Mouse (Mus musculus) C2C12 (cell line): Measurements from ENCODE around the gene Cebpb. TPM values are rescaled to one million over a fixed set of nuclear protein-coding genes. Genes with fewer than 3 reads are reported as not detected.

ENCODE experiments used
- H3K27me3 ChIP-seq: one replicate; pipeline ENCODE4 v1.6.1; 2011; ENCODE audit not compliant: control insufficient read depth, insufficient read depth, insufficient read length
- H3K36me3 ChIP-seq: one replicate; pipeline ENCODE4 v1.6.1; 2011; ENCODE audit not compliant: control insufficient read depth, insufficient read depth
- H3K4me3 ChIP-seq: one replicate; pipeline ENCODE4 v1.5.1; 2011; ENCODE audit warnings: mild to moderate bottlenecking, control low read depth; ENCODE audit not compliant: poor library complexity, insufficient read depth, severe bottlenecking
- H3K79me2 ChIP-seq: one replicate; pipeline ENCODE4 v1.6.1; 2011; ENCODE audit not compliant: control insufficient read depth, insufficient read depth
- H3K79me3 ChIP-seq: one replicate; pipeline ENCODE4 v1.6.1; 2011; ENCODE audit warnings: low read depth, control low read depth
- H3ac ChIP-seq: one replicate; pipeline ENCODE3; 2011; ENCODE audit warnings: low read depth; ENCODE audit not compliant: control insufficient read depth, insufficient read length
- CEBPB ChIP-seq: IDR thresholded peaks from one replicate; pipeline ENCODE4 v1.6.1; 2011; ENCODE audit warnings: low read depth, mild to moderate bottlenecking, control low read depth, moderate library complexity
- CTCF ChIP-seq: IDR thresholded peaks from one replicate; pipeline ENCODE4 v1.5.1; 2011; ENCODE audit not compliant: control insufficient read depth, insufficient read depth, insufficient read length
- FOSL1 ChIP-seq: IDR thresholded peaks from one replicate; pipeline ENCODE4 v1.8.0; 2011; ENCODE audit warnings: mild to moderate bottlenecking, low read length; ENCODE audit not compliant: poor library complexity, insufficient read depth, severe bottlenecking
- MAX ChIP-seq: IDR thresholded peaks from one replicate; pipeline ENCODE4 v1.6.1; 2011; ENCODE audit warnings: mild to moderate bottlenecking, control low read depth
- MYOD1 ChIP-seq: IDR thresholded peaks from one replicate; pipeline ENCODE4 v1.6.1; 2011; ENCODE audit warnings: low read depth; ENCODE audit not compliant: control insufficient read depth, insufficient read length
- MYOG ChIP-seq: IDR thresholded peaks from one replicate; pipeline ENCODE4 v1.6.1; 2011; ENCODE audit not compliant: control insufficient read depth, insufficient read length; ENCODE audit errors: extremely low read depth
- USF1 ChIP-seq: IDR thresholded peaks from one replicate; pipeline ENCODE4 v1.6.1; 2011; ENCODE audit warnings: low read depth, mild to moderate bottlenecking, control low read depth, moderate library complexity
- polyA plus RNA-seq: library from polyadenylated mRNA; unstranded; fragments of >200 nt; fragmentation: generic; extraction: Trizol; gene quantifications from one replicate; pipeline ENCODE4 v1.2.1, GENCODE M21; 2012; ENCODE audit warnings: missing spikeins

The Cebpb gene
- polyA plus RNA-seq, 1 experiment = 23.8 TPM

DNA sequence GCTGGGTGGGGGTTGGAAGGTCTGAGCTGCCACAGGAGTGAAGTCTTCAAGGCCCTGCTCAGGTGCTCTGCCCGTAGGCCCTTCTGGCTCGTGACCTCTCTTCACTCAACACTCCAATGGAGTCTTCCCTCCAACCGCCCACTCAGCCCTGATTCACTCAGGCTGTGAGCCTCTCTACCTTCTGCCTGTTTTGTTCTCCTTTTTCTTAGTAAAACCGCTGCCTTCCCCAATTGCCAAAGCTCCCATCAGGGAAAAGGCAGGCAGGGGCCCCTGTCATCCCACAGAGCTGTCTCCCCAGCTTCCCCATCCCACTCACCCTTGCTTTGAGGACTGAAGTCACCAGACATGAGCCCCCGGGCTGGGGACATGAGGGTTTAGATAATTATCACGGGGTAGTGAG, 26.3 kb downstream of the Cebpb start:
- no peaks in the 10 kb centered on the region for H3K79me2 ChIP-seq
- no peak overlapping the region for H3ac ChIP-seq
- no peak overlapping the region for H3K4me3 ChIP-seq
- no peak for TF ChIP-seq MAX
- no peak for TF ChIP-seq USF1
- no peak for TF ChIP-seq MYOG
- TF ChIP-seq CTCF = no peak
- H3K79me3 ChIP-seq = no peaks in the 10 kb centered on the region
- H3K27me3 ChIP-seq = no peaks in the 10 kb centered on the region
- no peaks in the 10 kb centered on the region for H3K36me3 ChIP-seq

DNA sequence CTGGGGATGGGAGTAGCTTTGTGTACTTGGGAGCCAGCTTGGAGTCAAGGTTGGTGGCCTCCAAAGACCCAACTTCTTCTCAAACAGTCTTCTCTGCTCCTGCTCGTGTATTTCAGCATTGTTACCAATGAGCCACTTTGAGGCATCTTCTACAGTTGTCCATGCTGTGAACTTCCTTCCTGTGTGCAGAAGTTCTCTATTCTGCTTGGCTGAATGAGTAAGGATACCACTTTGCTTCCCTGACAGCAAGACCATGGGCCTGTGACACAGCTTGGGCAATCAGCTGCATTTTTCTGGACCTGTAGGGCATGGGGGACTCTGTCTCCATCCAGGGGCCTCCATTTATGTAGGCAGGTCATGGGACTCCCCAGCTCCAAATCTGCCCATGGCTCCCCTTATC, 28.5 kb downstream of the Cebpb start:
- TF ChIP-seq MAX (no peak), USF1 (no peak), MYOG (no peak), MYOD1 (no peak), CTCF (no peak), FOSL1 (no peak), CEBPB (no peak)
- H3K4me3 ChIP-seq = no peak overlapping the region
- no peaks in the 10 kb centered on the region for H3K79me2 ChIP-seq

DNA sequence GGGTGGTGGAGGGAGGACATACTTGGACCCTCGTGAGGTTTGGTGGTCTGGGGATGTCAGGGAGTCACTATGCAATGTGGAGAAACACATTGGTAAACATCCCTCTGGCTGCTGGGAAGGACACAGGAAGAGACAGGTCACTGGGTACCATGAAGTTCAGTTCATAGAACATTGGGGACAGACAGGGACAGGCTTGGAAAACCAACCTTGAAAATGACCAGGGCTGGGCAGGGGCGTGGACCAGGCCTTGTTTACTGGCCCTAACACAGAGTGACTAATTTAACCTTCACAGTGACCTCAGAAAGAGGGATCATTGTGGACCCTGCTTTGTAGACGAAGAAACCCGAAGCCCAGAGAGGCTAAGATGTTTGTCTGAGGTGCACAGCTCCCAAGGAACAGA, 30.8 kb downstream of the Cebpb start:
- Histone ChIP-seq H3K27me3 (no peaks in the 10 kb centered on the region), H3K79me2 (no peaks in the 10 kb centered on the region), H3K36me3 (no peaks in the 10 kb centered on the region), H3ac (no peak overlapping the region), H3K79me3 (no peaks in the 10 kb centered on the region), H3K4me3 (no peak overlapping the region)
- TF ChIP-seq CTCF (no peak), MAX (no peak), FOSL1 (no peak)

More for the DNA sequence above, 28.5 kb downstream of the Cebpb start:
- Histone ChIP-seq H3ac (no peak overlapping the region), H3K36me3 (no peaks in the 10 kb centered on the region), H3K79me3 (no peaks in the 10 kb centered on the region), H3K27me3 (no peaks in the 10 kb centered on the region)

DNA sequence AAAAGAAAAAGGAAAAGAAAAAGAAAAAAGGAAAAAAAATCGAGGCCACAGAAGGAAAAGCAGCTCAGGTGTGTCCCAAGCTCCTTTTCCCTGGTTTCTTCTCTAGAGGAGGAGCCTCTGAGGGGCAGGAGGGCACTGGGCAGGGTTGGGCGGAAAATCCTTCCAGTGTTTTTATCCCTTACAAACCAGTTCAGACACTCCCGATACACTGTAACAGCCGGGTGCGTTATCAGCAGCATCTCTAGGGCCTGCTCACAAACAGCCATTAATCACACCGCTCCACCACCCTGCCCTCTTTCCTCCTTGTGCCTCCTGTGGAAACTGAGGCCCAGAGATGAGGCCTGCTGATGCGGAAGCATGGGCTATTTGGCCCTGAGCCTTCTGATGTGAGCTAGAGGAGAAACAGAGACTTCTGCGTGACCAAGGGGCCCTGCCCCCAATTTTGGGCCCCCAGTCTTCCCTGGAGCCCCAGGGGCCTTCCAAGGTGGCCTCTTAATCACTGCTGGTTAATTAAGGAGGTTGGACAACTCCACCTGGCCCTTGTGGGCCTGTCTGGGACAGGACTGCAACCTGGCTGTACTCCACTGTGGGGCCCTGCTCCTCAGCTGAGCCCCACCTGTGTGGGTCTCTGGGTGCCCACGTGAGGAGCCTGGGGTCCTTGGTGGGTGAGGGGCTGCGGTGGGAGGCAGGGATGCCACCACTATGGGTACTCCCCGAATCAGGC, 32.6 kb downstream of the Cebpb start:
- Histone ChIP-seq H3K4me3 (no peak overlapping the region), H3ac (no peak overlapping the region), H3K79me2 (no peaks in the 10 kb centered on the region), H3K36me3 (no peaks in the 10 kb centered on the region), H3K27me3 (no peaks in the 10 kb centered on the region), H3K79me3 (no peaks in the 10 kb centered on the region)
- TF ChIP-seq FOSL1 (no peak), MAX (no peak)

DNA sequence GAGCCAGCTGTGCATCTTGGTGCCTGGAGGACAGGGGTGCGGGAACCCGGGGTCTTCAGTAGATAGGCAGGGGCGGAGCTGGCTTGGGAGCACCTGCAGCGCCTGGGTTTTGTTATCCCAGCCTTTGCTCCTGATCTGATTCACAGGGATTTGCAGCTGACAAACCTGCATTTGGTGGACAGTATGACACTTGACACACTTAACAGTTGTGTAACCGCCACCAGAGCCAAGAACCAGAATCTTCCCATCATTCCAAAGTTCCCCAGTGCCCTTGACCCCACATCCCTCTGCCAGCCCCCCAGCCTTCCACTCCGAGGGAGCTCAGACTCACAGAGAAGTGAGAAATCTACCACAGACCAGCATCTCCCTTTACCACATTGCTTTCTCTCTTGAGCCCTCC, 33.8 kb downstream of the Cebpb start:
- Histone ChIP-seq H3K79me2 (no peaks in the 10 kb centered on the region), H3K4me3 (no peak overlapping the region), H3K36me3 (no peaks in the 10 kb centered on the region), H3ac (no peak overlapping the region), H3K27me3 (no peaks in the 10 kb centered on the region), H3K79me3 (no peaks in the 10 kb centered on the region)
- TF ChIP-seq USF1 = no peak
- TF ChIP-seq CTCF = no peak
- TF ChIP-seq MYOG = no peak
- no peak for TF ChIP-seq MAX
- TF ChIP-seq CEBPB = no peak
- TF ChIP-seq MYOD1 = no peak
- TF ChIP-seq FOSL1 = no peak

DNA sequence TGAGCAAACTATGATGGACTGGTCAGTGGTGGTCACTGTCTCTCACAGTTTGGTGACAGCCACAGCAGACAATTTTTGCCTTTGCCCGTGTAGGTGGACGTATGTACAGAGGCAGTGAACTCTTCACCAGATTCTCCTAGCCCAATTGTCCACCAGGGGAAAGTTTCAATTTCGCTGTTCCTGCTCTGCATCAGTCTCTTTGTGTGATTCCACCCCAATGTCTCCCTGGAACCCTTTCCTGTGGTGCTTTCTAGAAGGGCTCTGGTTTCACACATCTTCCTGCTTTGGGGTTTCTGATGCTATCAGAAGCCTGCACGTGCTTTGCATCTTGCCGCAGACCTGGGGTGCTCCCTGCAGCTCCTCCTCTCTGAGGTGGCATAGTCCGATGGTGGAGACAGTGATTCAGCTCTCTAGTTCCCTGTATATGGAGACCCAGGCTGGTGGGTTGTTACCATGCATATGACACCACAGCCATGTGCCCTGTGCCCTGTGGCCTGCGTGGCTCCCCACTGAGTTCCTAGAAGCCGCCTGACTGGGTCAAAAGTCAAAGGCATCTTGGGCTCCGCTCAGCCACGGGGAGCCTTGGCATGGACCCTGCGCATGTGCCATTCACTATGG, 35.0 kb downstream of the Cebpb start:
- Histone ChIP-seq H3K4me3 (no peak overlapping the region), H3K36me3 (no peaks in the 10 kb centered on the region), H3K27me3 (no peaks in the 10 kb centered on the region), H3ac (no peak overlapping the region), H3K79me3 (no peaks in the 10 kb centered on the region), H3K79me2 (no peaks in the 10 kb centered on the region)
- TF ChIP-seq MYOD1 = no peak
- no peak for TF ChIP-seq CTCF
- TF ChIP-seq CEBPB = no peak
- no peak for TF ChIP-seq FOSL1
- TF ChIP-seq MAX = no peak
- no peak for TF ChIP-seq USF1
- TF ChIP-seq MYOG = no peak
